Mouse (Mus musculus) MEL (cell line): ENCODE data around the gene Treml2.

ENCODE experiments used
- CTCF ChIP-seq, 3 experiments: IDR thresholded peaks in 2 of 3; conservative IDR thresholded peaks in 1 of 3; 2 replicates each; pipeline ENCODE4 v1.5.1; 2011 to 2012; ENCODE audit warnings: low read length in 3 of 3, low read depth in 2 of 3, mild to moderate bottlenecking in 2 of 3, improper control_type of control experiment in 1 of 3, inconsistent platforms in 1 of 3, mixed read lengths in 1 of 3, moderate library complexity in 1 of 3; ENCODE audit not compliant: control insufficient read depth in 1 of 3, insufficient read depth in 1 of 3, poor library complexity in 1 of 3, severe bottlenecking in 1 of 3
- EP300 ChIP-seq, 2 experiments: IDR thresholded peaks; 2 replicates each; pipeline ENCODE4 v1.6.1; 2011; ENCODE audit warnings: improper control_type of control experiment in 2 of 2, low read length in 2 of 2, low read depth in 1 of 2, mild to moderate bottlenecking in 1 of 2
- POLR2A ChIP-seq, 2 experiments: IDR thresholded peaks; 2 replicates each; pipeline ENCODE4 v1.6.1; 2011 to 2012; ENCODE audit warnings: low read length in 2 of 2, mild to moderate bottlenecking in 2 of 2, control low read depth in 1 of 2, improper control_type of control experiment in 1 of 2, low read depth in 1 of 2, moderate library complexity in 1 of 2; ENCODE audit not compliant: control insufficient read depth in 1 of 2, insufficient read depth in 1 of 2, poor library complexity in 1 of 2
- TAL1 ChIP-seq: IDR thresholded peaks from 2 replicates; pipeline ENCODE4 v1.6.1; 2012; ENCODE audit warnings: mild to moderate bottlenecking, inconsistent platforms, low read length, moderate library complexity, mixed read lengths

GRCm38 (mm10) chr17:48336857-48337256 is 37.6 kb downstream of the Treml2 start:
- TF ChIP-seq CTCF (IDR thresholded peaks at IDR 0.05 in 2 of 3, conservative IDR thresholded peaks at IDR 0.05 in 1 of 3; ENCODE audit: control insufficient read depth in 1 of 3, insufficient read depth in 1 of 3, low read depth in 2 of 3, low read length in 3 of 3, poor library complexity in 1 of 3, severe bottlenecking in 1 of 3) (peak; percentile 90 to 97 (median 94)), EP300 (IDR thresholded peaks at IDR 0.05; ENCODE audit: low read depth in 1 of 2, low read length in 2 of 2) (no peak), TAL1 (no peak), POLR2A (IDR thresholded peaks at IDR 0.05; ENCODE audit: control insufficient read depth in 1 of 2, insufficient read depth in 1 of 2, low read depth in 1 of 2, low read length in 2 of 2, poor library complexity in 1 of 2) (no peak)
